Mouse (Mus musculus) forebrain, embryonic 12.5 days (tissue): Measurements from ENCODE around the gene Minos1. TPM values are rescaled to one million over a fixed set of nuclear protein-coding genes. Genes with fewer than 3 reads are reported as not detected.

Experiments used
- ATAC-seq: fragments of 200-750 bp; cut with Nextera tagmentation; 2 replicates; pipeline ENCODE4 v1.8.0; 2017; ENCODE audit warnings: moderate TSS enrichment; ENCODE audit not compliant: low FRiP score
- H3K27ac ChIP-seq: fragments of 300-500 bp; sonication (generic); 2 replicates; pipeline ENCODE4 v1.5.1; 2016; ENCODE audit warnings: mild to moderate bottlenecking
- H3K27me3 ChIP-seq: fragments of 300-500 bp; sonication (generic); 2 replicates; pipeline ENCODE4 v1.6.1; 2016; ENCODE audit warnings: mild to moderate bottlenecking
- H3K36me3 ChIP-seq: fragments of 300-500 bp; sonication (generic); replicated peaks from 2 replicates; pipeline ENCODE4 v1.6.1; 2016; ENCODE audit warnings: mild to moderate bottlenecking
- H3K4me1 ChIP-seq: fragments of 300-500 bp; sonication (generic); 2 replicates; pipeline ENCODE4 v1.6.1; 2016
- H3K4me2 ChIP-seq: fragments of 300-500 bp; sonication (generic); 2 replicates; pipeline ENCODE4 v1.6.1; 2016; ENCODE audit warnings: mild to moderate bottlenecking, moderate library complexity
- H3K4me3 ChIP-seq: fragments of 300-500 bp; sonication (generic); replicated peaks from 2 replicates; pipeline ENCODE4 v1.5.1; 2016; ENCODE audit warnings: mild to moderate bottlenecking
- H3K9ac ChIP-seq: fragments of 300-500 bp; sonication (generic); 2 replicates; pipeline ENCODE4 v1.6.1; 2016; ENCODE audit warnings: mild to moderate bottlenecking
- H3K9me3 ChIP-seq: fragments of 300-500 bp; sonication (generic); 2 replicates; pipeline ENCODE4 v1.6.1; 2016
- WGBS: fragments of 180-500 bp; shearing (Covaris S2); methylation state at CpG from one replicate; pipeline ENCODE4 v1.1.7; 2016; 5-methylcytosine and 5-hydroxymethylcytosine counted together
- polyA plus RNA-seq: library from polyadenylated mRNA; unstranded; fragments of >200 nt; fragmentation: Nextera tagmentation; extraction: Ambion mirVana; gene quantifications from 2 replicates; pipeline ENCODE4 v1.2.1, GENCODE M21; 2016

Gene Minos1
- 416 and 438 TPM in 2 replicates for polyA plus RNA-seq

DNA sequence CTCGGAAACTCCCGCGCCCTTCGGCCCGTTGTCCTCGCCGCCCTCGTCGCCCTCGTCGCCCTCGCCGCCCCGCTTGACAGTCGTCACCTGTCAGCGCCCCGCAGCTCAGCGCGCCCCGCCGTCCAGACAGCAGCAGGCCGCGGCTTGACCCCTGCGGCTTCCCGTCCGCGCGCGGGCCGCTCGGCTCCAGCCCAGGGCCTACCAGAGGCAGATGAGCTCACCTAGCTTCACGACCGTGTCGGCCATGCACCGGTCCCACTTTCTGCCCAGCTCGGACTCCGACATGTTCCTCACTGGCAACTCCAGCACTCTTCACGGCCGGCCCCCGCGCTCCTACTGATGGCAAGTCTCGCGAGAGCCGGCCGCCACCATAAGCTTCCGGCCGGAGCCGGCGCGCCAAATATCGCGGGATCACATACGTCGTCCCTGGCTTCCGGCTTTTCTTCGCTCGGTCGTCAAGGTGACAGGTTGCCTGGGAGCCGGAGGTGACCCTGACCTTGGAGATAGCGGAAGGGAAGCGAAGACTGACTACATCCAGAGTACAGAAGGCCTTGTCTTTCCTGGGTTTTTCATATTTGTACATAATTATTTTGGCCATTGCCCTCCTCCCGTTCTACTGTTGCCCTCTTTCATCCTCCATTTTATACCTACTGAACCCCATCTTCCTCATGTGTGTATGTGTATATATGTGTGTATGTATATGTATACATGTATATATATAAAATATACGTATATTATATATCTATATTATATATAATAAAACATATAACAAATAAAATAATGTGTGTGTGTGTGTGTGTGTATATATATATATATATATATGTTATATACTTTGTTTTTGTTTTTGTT lies at the start of gene Minos1:
Gene Minos1, minus strand, starts transcription at position 413 of the 849 bp plus-strand sequence.
- ATAC-seq = peak; percentile 98
- peak within 1 kb of the TSS; percentile 89 for H3K27ac ChIP-seq
- no peaks in the 10 kb centered on the region for H3K27me3 ChIP-seq
- peak within 1 kb of the TSS; percentile 95 for H3K4me2 ChIP-seq
- peak within 1 kb of the TSS; percentile 98 for H3K4me3 ChIP-seq
- under 1% methylated on average over 63 of the region's 63 CpGs for WGBS
- H3K9me3 ChIP-seq = no peaks in the 10 kb centered on the region
- H3K36me3 ChIP-seq = peaks cover 6% of the 10 kb centered on the region; the same call in 1 of the 2 replicates
- H3K4me1 ChIP-seq = peaks cover 25% of the 10 kb centered on the region
- peak within 1 kb of the TSS; percentile 87 for H3K9ac ChIP-seq

DNA sequence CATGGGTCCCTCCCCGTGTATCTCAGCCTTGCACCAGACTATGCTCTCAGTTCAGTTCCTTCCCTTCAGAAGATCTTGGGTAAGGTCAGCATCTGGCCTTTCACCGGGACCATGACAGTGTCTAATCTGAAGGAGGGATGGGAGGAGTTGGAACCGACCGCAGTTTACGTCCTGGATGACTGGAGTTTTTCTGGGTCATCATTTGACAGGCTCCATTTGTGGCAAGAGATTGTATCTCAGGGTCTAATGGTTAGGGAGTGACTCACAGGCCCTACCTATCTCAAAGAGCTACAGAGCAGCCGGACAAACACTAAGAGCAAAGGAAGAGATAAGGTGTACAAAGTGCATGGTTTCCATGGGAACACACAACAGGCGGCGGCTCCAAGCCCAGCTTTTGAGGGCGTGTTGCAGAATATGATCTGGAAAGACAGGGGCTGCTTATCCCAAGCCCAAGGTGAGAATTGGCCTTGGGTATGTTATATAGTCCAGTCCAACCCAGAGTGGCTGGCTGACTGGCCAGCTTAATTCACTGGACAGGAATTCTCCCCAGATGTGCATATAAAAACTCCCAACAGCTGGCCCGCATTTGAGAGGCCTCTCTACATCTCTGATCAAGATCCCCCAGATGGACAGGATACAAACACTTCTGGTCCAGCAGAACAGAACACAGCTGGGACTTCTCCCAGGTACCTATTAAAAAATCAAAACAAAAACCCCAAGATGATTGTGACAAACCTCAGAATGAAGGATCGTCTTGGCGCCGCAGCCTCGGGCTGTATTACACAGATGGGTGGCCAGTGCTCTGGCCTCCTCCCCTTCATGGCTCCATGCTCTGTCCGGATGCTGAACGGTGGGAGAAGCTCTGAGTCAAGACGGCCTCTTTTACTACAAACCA lies 49.1 kb upstream of the Minos1 start:
- H3K4me3 ChIP-seq = no peak overlapping the region
- 90% methylated on average over 17 of the region's 17 CpGs for WGBS

GRCm38 (mm10) chr4:139179218-139179617 lies 48.3 kb upstream of the Minos1 start:
- Histone ChIP-seq H3K4me3 (no peak overlapping the region), H3K9ac (no peak overlapping the region), H3K36me3 (no peaks in the 10 kb centered on the region), H3K27me3 (no peaks in the 10 kb centered on the region), H3K4me2 (no peak overlapping the region), H3K4me1 (no peaks in the 10 kb centered on the region), H3K9me3 (peaks cover 11% of the 10 kb centered on the region; the same call in 1 of the 2 replicates), H3K27ac (no peak overlapping the region)
- ATAC-seq = no peak
- WGBS = 74% methylated on average over 2 of the region's 2 CpGs

More for the DNA sequence above, 49.1 kb upstream of the Minos1 start:
- ATAC-seq = no peak
- no peaks in the 10 kb centered on the region for H3K4me1 ChIP-seq
- H3K27ac ChIP-seq = no peak overlapping the region
- no peaks in the 10 kb centered on the region for H3K36me3 ChIP-seq
- H3K27me3 ChIP-seq = no peaks in the 10 kb centered on the region
- H3K9ac ChIP-seq = no peak overlapping the region
- peaks cover 11% of the 10 kb centered on the region; the same call in 1 of the 2 replicates for H3K9me3 ChIP-seq
- H3K4me2 ChIP-seq = no peak overlapping the region

- no peaks in the 10 kb centered on the region for H3K4me1 ChIP-seq
- no peak overlapping the region for H3K4me2 ChIP-seq
- WGBS = 96% methylated on average over 11 of the region's 11 CpGs
- no peak overlapping the region for H3K4me3 ChIP-seq
- H3K9ac ChIP-seq = no peak overlapping the region
- H3K36me3 ChIP-seq = no peaks in the 10 kb centered on the region
- H3K27me3 ChIP-seq = no peaks in the 10 kb centered on the region
- peaks cover 11% of the 10 kb centered on the region; the same call in 1 of the 2 replicates for H3K9me3 ChIP-seq
- H3K27ac ChIP-seq = no peak overlapping the region
- ATAC-seq = no peak
Measured at GRCm38 (mm10) chr4:139178377-139178776, 47.5 kb upstream of the Minos1 start.

GRCm38 (mm10) chr4:139177921-139178320 lies 47.0 kb upstream of the Minos1 start:
- no peak overlapping the region for H3K4me2 ChIP-seq
- WGBS = 89% methylated on average over 3 of the region's 3 CpGs
- H3K27me3 ChIP-seq = no peaks in the 10 kb centered on the region
- H3K4me1 ChIP-seq = no peaks in the 10 kb centered on the region
- no peak for ATAC-seq
- peaks cover 11% of the 10 kb centered on the region; the same call in 1 of the 2 replicates for H3K9me3 ChIP-seq
- no peak overlapping the region for H3K9ac ChIP-seq
- H3K27ac ChIP-seq = no peak overlapping the region
- H3K36me3 ChIP-seq = no peaks in the 10 kb centered on the region
- no peak overlapping the region for H3K4me3 ChIP-seq

DNA sequence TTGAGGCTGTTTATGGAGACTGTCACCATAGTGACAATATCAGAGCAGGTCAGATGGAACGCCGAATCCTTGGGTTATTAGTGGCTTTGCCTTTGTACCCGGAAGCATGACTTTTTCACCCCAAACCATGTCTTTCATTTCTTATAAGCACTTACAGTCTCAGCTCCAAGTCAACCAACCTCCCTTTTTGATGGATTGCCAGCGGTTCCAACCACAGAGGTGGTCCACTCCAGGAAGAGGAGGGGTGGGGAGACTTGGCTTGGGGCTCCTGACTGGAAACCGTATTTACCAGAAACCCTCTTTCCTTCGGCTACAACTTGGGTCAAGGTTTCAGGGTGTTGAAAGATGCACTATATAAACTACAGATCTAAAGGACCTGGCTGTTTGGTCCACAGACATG lies 45.1 kb upstream of the Minos1 start:
- Histone ChIP-seq H3K4me3 (no peak overlapping the region), H3K4me1 (no peaks in the 10 kb centered on the region), H3K4me2 (no peak overlapping the region), H3K9me3 (peaks cover 11% of the 10 kb centered on the region; the same call in 1 of the 2 replicates), H3K36me3 (no peaks in the 10 kb centered on the region), H3K27ac (no peak overlapping the region), H3K27me3 (no peaks in the 10 kb centered on the region), H3K9ac (no peak overlapping the region)
- 78% methylated on average over 6 of the region's 6 CpGs for WGBS
- no peak for ATAC-seq

GRCm38 (mm10) chr4:139175061-139175971 lies 44.4 kb upstream of the Minos1 start:
- H3K9ac ChIP-seq = no peak overlapping the region
- H3K4me3 ChIP-seq = no peak overlapping the region
- H3K27ac ChIP-seq = no peak overlapping the region
- no peaks in the 10 kb centered on the region for H3K27me3 ChIP-seq
- no peaks in the 10 kb centered on the region for H3K4me1 ChIP-seq
- H3K9me3 ChIP-seq = peaks cover 11% of the 10 kb centered on the region; the same call in 1 of the 2 replicates
- no peak overlapping the region for H3K4me2 ChIP-seq
- no peaks in the 10 kb centered on the region for H3K36me3 ChIP-seq
- no peak for ATAC-seq
- 70% methylated on average over 20 of the region's 20 CpGs for WGBS

- ATAC-seq = no peak
- H3K9me3 ChIP-seq = no peaks in the 10 kb centered on the region
- no peak overlapping the region for H3K4me2 ChIP-seq
- H3K27me3 ChIP-seq = no peaks in the 10 kb centered on the region
- H3K4me1 ChIP-seq = 0 out of 2 replicates have a peak, but pooled peaks cover 5% of the 10 kb centered on the region
- H3K9ac ChIP-seq = no peak overlapping the region
- H3K27ac ChIP-seq = no peak overlapping the region
- no peaks in the 10 kb centered on the region for H3K36me3 ChIP-seq
- H3K4me3 ChIP-seq = no peak overlapping the region
- 76% methylated on average over 12 of the region's 12 CpGs for WGBS
Measured at GRCm38 (mm10) chr4:139169748-139170279, 38.9 kb upstream of the Minos1 start.

GRCm38 (mm10) chr4:139168985-139169747 lies 38.3 kb upstream of the Minos1 start:
- ATAC-seq = no peak
- H3K9me3 ChIP-seq = no peaks in the 10 kb centered on the region
- 0 out of 2 replicates have a peak, but pooled peaks cover 5% of the 10 kb centered on the region for H3K4me1 ChIP-seq
- no peak overlapping the region for H3K4me3 ChIP-seq
- no peak overlapping the region for H3K27ac ChIP-seq
- WGBS = 81% methylated on average over 15 of the region's 15 CpGs
- H3K27me3 ChIP-seq = no peaks in the 10 kb centered on the region
- no peaks in the 10 kb centered on the region for H3K36me3 ChIP-seq
- H3K4me2 ChIP-seq = no peak overlapping the region
- no peak overlapping the region for H3K9ac ChIP-seq

- WGBS = 76% methylated on average over 8 of the region's 8 CpGs
- H3K27me3 ChIP-seq = no peaks in the 10 kb centered on the region
- no peak overlapping the region for H3K27ac ChIP-seq
- H3K4me1 ChIP-seq = 0 out of 2 replicates have a peak, but pooled peaks cover 5% of the 10 kb centered on the region
- H3K4me2 ChIP-seq = no peak overlapping the region
- H3K9me3 ChIP-seq = no peaks in the 10 kb centered on the region
- H3K36me3 ChIP-seq = no peaks in the 10 kb centered on the region
- H3K9ac ChIP-seq = no peak overlapping the region
- no peak for ATAC-seq
- H3K4me3 ChIP-seq = no peak overlapping the region
Measured at GRCm38 (mm10) chr4:139167107-139167506, 36.2 kb upstream of the Minos1 start.

GRCm38 (mm10) chr4:139166244-139166643 lies 35.3 kb upstream of the Minos1 start:
- no peaks in the 10 kb centered on the region for H3K27me3 ChIP-seq
- H3K4me1 ChIP-seq = 0 out of 2 replicates have a peak, but pooled peaks cover 5% of the 10 kb centered on the region
- no peak overlapping the region for H3K27ac ChIP-seq
- H3K36me3 ChIP-seq = no peaks in the 10 kb centered on the region
- no peak overlapping the region for H3K4me3 ChIP-seq
- WGBS = 83% methylated on average over 8 of the region's 8 CpGs
- ATAC-seq = no peak
- H3K4me2 ChIP-seq = no peak overlapping the region
- H3K9ac ChIP-seq = no peak overlapping the region
- H3K9me3 ChIP-seq = no peaks in the 10 kb centered on the region
